Mouse (Mus musculus): ENCODE measurements at regions not wholly inside any gene's neighbourhood (a gene's known extent, or its start where the extent isn't known, plus 50 kb on each side); places are given as distances from the start of the nearest gene placed in this dataset.

DNA sequence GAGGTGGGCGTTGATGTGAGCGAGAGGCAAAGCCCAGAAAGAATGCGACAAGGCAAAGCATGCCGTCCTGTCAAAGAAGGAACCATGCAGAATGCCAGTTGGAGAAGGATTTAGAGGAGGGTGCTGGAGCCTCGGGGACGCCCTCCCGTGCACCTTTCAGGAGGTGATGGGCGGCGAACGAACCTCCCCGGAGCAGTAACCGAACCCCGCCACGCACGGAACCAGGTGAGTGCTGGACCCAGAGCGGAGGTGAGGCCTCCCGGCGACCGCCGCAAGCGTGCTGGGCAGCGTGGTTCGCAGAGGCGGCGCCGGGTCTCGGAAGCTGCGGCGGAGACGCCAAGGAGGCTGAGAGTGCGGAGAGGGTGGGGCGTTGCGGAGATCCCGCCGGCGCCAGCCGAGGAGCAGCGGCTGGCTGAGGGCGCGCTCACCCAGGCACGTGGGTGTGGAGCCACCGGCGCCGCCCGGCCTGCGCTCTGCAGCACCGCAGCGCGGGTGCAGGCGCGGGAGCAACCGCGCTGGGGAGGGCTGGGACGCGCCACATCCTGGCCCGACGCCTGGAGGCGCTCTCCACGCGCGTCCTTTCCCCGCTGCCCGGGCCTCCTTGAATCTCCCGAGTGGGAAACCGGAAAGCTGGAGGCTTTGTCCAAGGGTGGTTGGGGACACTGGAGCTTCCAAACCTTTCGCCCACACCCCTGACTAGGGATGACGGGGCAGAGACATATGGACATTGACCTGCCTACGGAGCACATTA lies 178.3 kb upstream of the Topaz1 start:
- peak in 1 of 2 experiments; percentile 20 for DNase-seq

GRCm38 (mm10) chr9:122569511-122570455 lies 177.4 kb upstream of the Topaz1 start:
- no peak for DNase-seq

- no peak for DNase-seq
Measured at GRCm38 (mm10) chr9:122571001-122571400, 176.1 kb upstream of the Topaz1 start.

DNA sequence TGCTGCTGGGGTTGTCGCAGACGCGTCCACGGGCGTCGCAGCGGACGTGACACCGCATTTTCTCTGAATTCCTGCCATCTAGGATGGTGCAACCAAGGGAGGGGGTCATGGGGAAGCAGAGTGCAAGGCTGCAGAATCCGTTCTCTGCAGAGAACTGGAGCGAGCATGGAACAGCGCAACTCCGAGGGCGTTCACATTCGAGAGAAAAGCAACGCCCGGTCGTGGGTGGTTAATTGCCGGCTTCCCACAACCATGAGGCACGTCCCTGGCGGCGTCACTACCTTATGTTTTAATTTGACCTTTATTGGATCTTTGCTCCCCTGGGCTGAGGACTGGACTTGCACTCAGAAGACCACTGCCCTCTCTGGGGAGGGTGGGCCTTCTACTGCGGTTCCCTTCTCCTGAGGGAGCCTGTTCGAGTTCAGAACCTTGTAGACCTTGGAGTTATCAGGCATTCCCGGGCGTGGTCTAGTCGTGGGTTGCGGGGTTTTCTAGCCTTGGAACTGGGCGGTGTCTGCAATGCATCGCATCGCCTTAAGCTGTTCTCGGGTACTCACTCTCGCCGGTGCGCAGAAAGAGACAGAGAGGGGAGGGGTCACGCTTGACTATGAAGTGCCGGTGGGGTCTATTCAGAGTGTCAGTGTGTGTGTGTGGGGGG lies 175.6 kb upstream of the Topaz1 start:
- DNase-seq: no peak

DNA sequence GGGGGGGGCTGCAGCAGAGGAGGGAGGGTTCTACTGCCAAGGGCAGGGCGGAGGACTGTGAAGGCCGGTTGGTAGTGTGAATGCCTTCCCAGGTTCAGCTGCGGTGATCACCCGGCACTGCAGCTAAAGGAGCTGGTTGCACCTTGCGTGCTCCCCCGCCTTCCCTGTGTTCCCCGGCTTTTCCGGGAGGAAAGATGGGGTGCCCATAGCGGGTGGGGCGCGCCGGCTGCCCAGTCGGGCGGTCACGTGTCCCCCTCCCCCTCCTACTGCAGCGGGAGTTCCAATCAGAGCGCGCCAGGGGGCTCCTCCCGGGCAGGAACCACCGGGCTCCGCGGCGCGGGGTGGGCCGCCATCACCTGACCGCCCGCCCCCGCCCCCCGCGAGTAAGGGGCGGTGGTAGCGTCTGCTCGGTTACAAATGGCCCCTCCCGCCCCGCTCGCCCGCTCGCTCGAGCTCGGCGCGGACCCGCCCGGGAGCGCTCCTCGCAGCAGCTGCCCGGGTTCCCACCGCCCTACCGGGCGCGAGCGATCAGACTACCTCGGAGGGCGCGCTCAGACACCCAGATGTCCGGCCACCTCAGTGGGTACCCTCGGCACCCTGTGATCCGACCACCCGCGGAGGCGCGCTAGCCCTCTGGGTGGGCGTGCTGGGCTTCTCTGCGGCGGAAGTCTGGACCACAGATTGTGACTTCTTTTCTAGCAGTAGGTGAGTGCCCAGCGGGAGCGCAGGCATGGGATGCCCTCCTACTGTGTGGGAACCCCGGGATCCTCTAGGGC lies 174.9 kb upstream of the Topaz1 start:
- DNase-seq: peak; percentile 14 to 28

GRCm38 (mm10) chr9:122572836-122573267 lies 174.3 kb upstream of the Topaz1 start:
- no peak for DNase-seq

DNA sequence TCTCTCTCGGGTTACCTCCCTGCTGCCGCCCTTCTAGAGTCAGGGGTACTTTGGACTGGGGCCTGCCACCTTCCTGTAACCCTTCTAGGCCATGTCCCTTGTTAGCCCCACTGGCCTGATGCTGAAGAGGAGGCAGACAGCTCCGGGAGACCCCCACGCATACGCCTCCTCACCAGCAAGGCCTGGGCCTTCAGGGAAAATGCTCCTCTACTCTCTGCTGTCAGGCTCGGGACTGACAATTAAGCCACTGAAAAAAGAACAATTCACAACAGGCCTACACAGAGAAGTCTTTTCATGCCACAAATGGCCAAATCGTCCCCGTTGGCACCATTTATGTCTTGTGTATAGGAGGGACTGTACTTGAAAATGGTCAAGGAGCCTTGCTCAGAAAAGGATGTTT lies 161.9 kb upstream of the Topaz1 start:
- DNase-seq: no peak

DNA sequence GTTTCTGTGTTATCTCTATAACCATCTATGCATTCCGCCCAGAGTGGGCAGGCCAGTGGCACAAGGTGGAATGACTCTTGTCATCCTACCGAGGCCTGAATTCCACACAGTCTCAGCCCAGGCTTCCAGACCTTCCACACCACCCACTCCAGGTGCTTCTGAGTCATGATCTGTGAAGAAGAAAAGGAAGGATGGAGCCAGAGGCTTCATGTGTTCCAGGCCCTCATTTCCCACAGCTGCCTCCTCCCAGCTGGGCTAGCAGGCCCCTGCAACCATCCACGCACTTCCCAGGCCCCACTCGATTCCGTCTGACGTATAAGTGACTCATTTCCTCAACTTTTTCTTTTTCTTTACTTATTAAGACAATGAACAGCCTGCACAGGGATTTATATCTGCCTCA lies 160.7 kb upstream of the Topaz1 start:
- DNase-seq: no peak

DNA sequence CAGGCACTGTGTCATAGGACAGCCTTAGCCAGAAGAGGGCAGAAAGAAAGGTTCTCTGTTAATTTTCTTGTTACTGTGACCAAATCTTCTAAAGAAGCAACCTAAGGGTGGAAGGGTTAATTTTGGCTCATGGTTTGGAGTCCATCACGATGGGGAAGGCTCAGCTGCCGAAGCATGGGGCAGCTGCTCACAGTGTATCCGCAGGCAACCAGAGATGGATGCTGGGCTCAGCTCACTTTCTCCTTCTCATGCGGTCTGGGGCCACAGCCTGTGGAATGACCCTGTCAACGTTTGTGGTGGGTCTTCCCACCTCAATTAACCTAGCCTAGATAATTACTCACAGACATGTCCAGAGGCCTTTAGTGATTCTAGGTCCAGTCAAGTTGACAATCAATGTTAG lies 160.2 kb upstream of the Topaz1 start:
- no peak for DNase-seq

DNA sequence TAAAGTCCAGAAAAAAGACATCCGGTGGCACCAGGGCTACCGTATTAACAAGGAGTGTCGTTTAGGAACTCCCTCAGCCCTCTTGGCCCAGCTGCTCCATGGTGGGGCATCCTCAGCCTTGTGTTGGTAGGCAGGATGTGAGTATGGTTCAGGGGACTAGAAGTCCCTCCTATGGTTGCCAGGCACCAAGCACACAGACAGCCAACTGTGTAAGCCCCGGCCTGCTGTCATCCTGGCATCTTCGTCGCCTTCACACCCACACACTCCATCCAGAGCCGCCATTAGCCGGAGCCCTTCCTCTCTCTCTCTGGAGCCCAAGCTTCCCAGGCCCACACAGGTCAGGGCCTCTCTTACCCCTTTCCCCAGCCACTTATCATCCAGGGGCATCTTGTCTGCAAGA lies 158.9 kb upstream of the Topaz1 start:
- DNase-seq: no peak

DNA sequence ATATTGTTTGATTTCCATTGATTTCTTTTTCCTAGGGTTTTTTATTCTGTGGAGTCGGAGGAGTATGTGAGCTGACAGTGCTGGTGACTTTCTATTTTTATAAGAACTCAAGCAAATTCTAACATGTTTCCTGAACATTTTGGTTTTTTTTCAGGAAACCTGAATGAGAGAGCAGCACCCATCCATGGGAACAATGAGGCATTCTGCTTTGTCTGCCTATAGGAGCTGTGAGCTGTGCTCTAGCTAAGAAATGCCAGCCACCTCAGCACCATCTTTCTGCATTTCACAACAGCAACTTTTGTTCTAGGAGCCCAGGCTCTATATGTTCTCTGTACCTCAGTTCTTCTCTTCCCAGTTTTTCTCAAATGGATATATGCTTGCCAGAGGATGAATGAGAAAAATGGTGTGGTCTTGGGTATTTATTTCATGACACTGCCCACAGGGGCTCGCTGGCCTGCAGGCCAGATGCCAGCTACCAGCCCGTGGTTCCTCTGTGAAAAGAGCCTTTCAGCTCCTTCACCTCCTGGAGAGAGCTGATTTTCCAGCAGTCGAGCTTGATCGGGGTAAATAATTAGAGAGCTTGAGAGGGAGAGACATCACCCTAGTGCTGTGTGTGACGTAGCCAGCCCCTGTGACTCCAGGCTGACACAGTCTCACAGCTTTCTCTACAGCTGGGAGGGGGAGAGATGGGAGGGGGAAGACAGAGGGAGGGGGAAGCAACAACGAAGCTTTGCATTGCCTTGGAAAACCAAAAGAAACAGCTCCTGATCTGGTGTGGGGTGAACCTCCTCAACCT lies 154.1 kb upstream of the Topaz1 start:
- DNase-seq: no peak

DNA sequence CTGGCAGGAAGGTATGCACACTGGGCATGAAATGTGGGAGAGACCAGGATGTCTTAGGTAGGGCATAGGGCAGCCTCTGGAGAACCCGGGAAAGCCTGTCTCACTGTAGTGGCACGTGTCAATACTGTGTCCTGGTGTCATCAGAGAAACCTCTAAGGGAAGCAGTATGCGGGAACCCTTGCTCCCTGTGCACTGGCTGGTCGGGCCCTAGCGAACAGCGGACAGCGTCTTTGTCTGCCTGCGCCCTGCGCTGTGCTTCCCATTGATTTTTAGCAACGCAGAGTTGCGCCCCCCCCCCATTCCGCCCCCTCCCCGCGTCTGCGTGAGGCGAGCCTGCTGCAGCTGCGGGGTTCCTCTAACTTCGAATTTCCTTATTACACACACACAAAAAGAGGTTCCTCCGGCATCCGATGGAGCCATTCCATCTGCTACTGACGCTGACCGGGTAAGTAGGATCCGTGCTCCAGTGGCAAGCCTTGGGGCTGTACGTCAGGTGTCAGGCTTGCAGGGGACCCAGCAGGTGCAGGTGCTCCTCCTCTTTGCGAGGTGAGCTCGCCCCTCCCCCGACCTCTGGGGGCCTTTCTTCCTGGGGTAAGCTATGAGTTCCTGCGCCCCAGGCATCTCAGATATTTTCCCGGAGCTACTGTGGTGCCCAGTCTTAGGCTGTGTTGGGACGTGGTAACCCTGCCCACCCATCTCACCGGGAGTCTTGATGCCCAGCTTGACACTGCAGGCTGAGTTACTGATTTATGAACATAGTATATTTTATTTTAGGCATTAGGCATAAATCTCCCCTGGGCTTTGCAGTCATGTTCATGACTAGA lies 151.8 kb upstream of the Topaz1 start:
- no peak for DNase-seq

DNA sequence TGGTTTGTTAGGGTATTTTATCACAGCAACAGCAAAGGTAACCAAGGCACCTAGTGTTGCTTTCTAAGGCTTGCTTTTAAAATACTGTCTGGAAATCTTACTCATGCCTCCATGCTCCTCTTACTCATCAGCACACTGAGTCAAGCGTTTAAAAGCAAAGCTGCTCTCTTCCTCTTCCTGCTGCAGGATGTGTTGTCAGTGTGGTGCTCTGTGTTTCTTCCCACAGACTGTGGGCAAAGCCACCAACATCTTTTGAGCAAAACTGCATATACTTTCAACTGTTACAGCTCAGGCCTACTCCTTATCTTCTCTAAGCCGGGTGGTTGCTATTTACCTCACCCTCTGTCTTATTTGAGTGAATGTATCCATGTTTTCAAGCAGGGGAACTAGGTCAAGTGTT lies 144.0 kb upstream of the Topaz1 start:
- DNase-seq: no peak

DNA sequence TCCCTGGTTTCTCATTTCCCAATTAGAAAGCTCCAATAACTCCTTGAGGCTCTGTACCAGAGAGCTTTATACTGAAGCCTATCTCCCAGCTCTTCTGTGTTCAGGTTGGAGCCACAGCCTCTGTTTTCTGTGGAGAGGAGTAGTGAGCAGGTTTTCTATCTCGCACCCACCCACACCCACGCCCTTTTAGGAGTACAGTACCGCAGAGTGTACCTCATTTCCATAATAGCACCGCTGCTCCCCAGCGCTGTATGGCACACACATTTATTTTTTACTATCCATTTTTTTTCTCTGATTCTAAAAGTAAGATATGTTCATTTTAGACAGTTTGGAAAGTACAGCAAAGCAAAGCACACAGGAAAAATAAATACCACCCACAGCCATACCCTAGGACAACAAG lies 137.5 kb upstream of the Topaz1 start:
- no peak for DNase-seq

- DNase-seq: no peak
Measured at GRCm38 (mm10) chr9:122610918-122611317, 136.2 kb upstream of the Topaz1 start.

DNA sequence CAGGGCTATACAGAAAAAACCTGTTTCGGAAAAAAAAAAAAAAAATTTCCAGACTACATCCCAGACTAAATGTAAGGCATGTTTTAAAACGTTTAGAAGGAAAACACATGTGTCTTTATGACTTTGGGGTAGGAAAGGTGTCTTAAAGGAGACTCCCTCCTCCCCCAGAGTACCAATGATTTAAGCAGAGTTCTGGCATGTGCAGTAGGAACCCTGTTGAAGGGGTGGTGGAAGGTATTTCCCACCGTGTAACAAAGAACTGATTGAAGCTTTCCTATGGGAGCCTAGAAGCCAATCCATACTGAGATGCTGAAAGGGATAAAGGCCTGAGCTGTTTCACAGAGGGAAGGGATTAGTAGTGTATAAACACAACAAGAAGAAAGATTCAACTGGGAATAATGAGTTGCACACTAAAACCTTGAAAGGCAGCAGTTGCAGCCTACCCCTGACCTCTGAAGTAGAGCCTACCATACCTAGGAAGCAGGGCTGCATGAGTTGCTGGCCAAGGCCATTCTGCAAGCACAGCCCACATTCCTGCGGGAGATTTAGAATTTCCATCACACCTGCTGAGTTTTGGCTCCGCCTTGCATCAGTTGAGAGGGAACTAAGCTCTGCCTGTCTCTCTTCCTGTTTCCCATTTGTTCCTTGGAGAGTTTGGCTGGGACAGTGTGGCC lies 132.4 kb upstream of the Topaz1 start:
- no peak for DNase-seq

DNA sequence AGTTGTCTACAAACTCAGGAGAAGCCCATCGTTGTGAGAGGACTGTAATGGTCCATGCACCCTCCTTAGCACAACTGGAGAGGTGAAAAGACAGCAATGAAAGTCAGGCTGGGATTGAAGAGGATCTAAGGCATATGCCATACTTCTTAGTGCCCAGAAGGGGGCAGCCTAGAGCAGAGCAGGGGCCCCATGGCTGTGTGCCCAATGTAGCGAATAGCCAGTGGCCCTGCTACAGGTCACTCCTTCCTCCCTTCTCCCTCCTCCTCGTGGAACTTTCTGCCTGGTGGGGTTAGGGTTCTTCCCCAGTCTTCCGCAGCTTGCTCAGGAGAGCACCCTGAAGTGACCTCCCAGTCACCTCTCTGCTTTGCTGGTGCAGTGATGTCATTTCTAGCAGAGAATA lies 131.8 kb upstream of the Topaz1 start:
- peak in 1 of 2 experiments; percentile 75 for DNase-seq

GRCm38 (mm10) chr9:122617793-122618192 lies 129.4 kb upstream of the Topaz1 start:
- DNase-seq: peak in 1 of 2 experiments; percentile 26

GRCm38 (mm10) chr9:122625081-122625480 lies 122.1 kb upstream of the Topaz1 start:
- no peak for DNase-seq

- DNase-seq: no peak
Measured at GRCm38 (mm10) chr9:122626346-122626745, 120.8 kb upstream of the Topaz1 start.

Measured in kidney, postnatal 36 days (tissue).